In genomic region chr1:138846131-138846530, GRCm38 (mm10) we compare ENCODE assay signal across 13 mouse cellular contexts. TPM values are rescaled to one million over a fixed set of nuclear protein-coding genes. Genes with fewer than 3 reads are reported as not detected.
DNase-seq lines count a peak whose midpoint lies in the region; ATAC-seq and TF ChIP-seq lines count a peak whose summit lies in the region.
"Had no signal": no experiment of that assay in that cellular context is flagged by ENCODE, and none has a peak within 500 bp of the region (broad histone marks: within the 10 kb centered on the region; RNA-seq: fewer than 3 reads in every experiment).

No protein-coding gene starts in this region.

- WGBS in hindbrain, embryonic 13.5 days = 3% methylated on average over 12 of the region's 12 CpGs
- 2% methylated on average over 12 of the region's 12 CpGs for WGBS in midbrain, embryonic 12.5 days

- peak overlapping the region; percentile 43 for H3K9ac ChIP-seq in hindbrain, embryonic 13.5 days
- H3K9ac ChIP-seq in midbrain, embryonic 12.5 days (replicated peaks) = peak overlapping the region; percentile 52
- H3K9ac ChIP-seq: embryonic facial prominence, embryonic 13.5 days had no signal

- H3K4me2 ChIP-seq in hindbrain, embryonic 13.5 days = peak overlapping the region; percentile 26
- peak overlapping the region; percentile 65 for H3K4me2 ChIP-seq in midbrain, embryonic 12.5 days (replicated peaks)
- H3K4me2 ChIP-seq: embryonic facial prominence, embryonic 13.5 days had no signal

- ATAC-seq in hindbrain, embryonic 13.5 days (ENCODE audit: low FRiP score) = no peak
- no peak for ATAC-seq in midbrain, embryonic 12.5 days (ENCODE audit: low FRiP score, low read depth)

- peaks cover 90% of the 10 kb centered on the region for H3K27me3 ChIP-seq in hindbrain, embryonic 13.5 days
- H3K27me3 ChIP-seq in midbrain, embryonic 12.5 days = peaks cover 80% of the 10 kb centered on the region

- no peak overlapping the region for H3K27ac ChIP-seq in layer of hippocampus, adult 2 months
- H3K27ac ChIP-seq in hindbrain, embryonic 13.5 days = peak overlapping the region; percentile 55
- peak overlapping the region; percentile 76 for H3K27ac ChIP-seq in midbrain, embryonic 12.5 days (replicated peaks)
- H3K27ac ChIP-seq: embryonic facial prominence, embryonic 13.5 days had no signal

- H3K9me3 ChIP-seq in hindbrain, embryonic 13.5 days = no peaks in the 10 kb centered on the region
- no peaks in the 10 kb centered on the region for H3K9me3 ChIP-seq in midbrain, embryonic 12.5 days
- H3K9me3 ChIP-seq: embryonic facial prominence, embryonic 13.5 days had no signal

- peaks cover 36% of the 10 kb centered on the region for H3K4me1 ChIP-seq in hindbrain, embryonic 13.5 days (replicated peaks)
- peaks cover 42% of the 10 kb centered on the region for H3K4me1 ChIP-seq in midbrain, embryonic 12.5 days

- DNase-seq in layer of hippocampus, adult 2 months (ENCODE audit: low spot score in 2 of 2) = no peak
- no peak for DNase-seq in layer of hippocampus, adult 8-10 months (ENCODE audit: low spot score in 2 of 2)
- peak; percentile 25 to 52 for DNase-seq in thymus, postnatal 36 days
- DNase-seq in cerebellum, postnatal 10 days = no peak
- no peak for DNase-seq in adrenal gland, adult 18-20 months (ENCODE audit: low spot score in 2 of 2)
- no peak for DNase-seq in layer of hippocampus, postnatal 36 days
- DNase-seq: adrenal gland, postnatal 10 days; gastrocnemius, postnatal 36 days; heart, postnatal 36 days; kidney, postnatal 36 days had no signal

- peaks cover 4% of the 10 kb centered on the region for H3K36me3 ChIP-seq in hindbrain, embryonic 13.5 days
- H3K36me3 ChIP-seq in midbrain, embryonic 12.5 days = no peaks in the 10 kb centered on the region

- peak overlapping the region; percentile 33; the same call in 1 of the 2 replicates for H3K4me3 ChIP-seq in layer of hippocampus, adult 2 months
- peak overlapping the region; percentile 34 for H3K4me3 ChIP-seq in hindbrain, embryonic 13.5 days
- peak overlapping the region; percentile 60 for H3K4me3 ChIP-seq in midbrain, embryonic 12.5 days
- H3K4me3 ChIP-seq: embryonic facial prominence, embryonic 13.5 days had no signal

- TF ChIP-seq CTCF in layer of hippocampus, adult 2 months (conservative IDR thresholded peaks at IDR 0.05) = no peak

RNA-seq across cellular contexts. Expression of gene Lhx9, which starts 2.2 kb away (rescaled TPM):
- total RNA-seq in layer of hippocampus, adult 2 months (2021) = 10 to 100 TPM; 16.5 to 17.4 TPM
- 10 to 100 TPM; 11.9 to 16.6 (median 14.6) TPM for total RNA-seq in layer of hippocampus, adult 8-10 months (2022)
- 20.5 and 26.4 TPM in 2 replicates for polyA plus RNA-seq in hindbrain, embryonic 13.5 days (2015; fragmentation: Nextera tagmentation; extraction: Ambion mirVana)
- 89.4 and 106 TPM in 2 replicates for polyA plus RNA-seq in midbrain, embryonic 12.5 days (2016; fragmentation: Nextera tagmentation; extraction: Ambion mirVana)
- not detected for total RNA-seq in adrenal gland, adult 18-20 months (2021)
- total RNA-seq in layer of hippocampus, postnatal 36 days (2021) = 10 to 100 TPM; 14.8 to 15.0 TPM
- total RNA-seq: gastrocnemius, postnatal 36 days; heart, postnatal 36 days had no signal

RNA-seq across cellular contexts. Expression of gene 2310009B15Rik, which starts 10.5 kb away (rescaled TPM):
- total RNA-seq in layer of hippocampus, adult 2 months (2021) = 10 to 100 TPM; 23.1 to 24.7 TPM
- 10 to 100 TPM; 21.3 to 24.4 (median 22.3) TPM for total RNA-seq in layer of hippocampus, adult 8-10 months (2022)
- polyA plus RNA-seq in hindbrain, embryonic 13.5 days (2015; fragmentation: Nextera tagmentation; extraction: Ambion mirVana) = 35.4 and 37.1 TPM in 2 replicates
- polyA plus RNA-seq in midbrain, embryonic 12.5 days (2016; fragmentation: Nextera tagmentation; extraction: Ambion mirVana) = 65.1 and 66.6 TPM in 2 replicates
- 10 to 100 TPM; 17.8 to 19.0 TPM for total RNA-seq in adrenal gland, adult 18-20 months (2021)
- total RNA-seq in layer of hippocampus, postnatal 36 days (2021) = 10 to 100 TPM; 22.6 to 22.9 TPM

Comparison
In these comparisons a context has a peak if more than half of its experiments do, and no peak if none do; other contexts are left out.
1. DNase-seq: peak in thymus, postnatal 36 days (2 of 2); none in layer of hippocampus, adult 2 months (0 of 2), layer of hippocampus, adult 8-10 months (0 of 2), cerebellum, postnatal 10 days (0 of 2), adrenal gland, adult 18-20 months (0 of 2) and layer of hippocampus, postnatal 36 days (0 of 2).
2. RNA of gene Lhx9, which starts 2.2 kb away (total RNA-seq): 16.5 to 17.4 TPM in layer of hippocampus, adult 2 months, 11.9 to 16.6 TPM in layer of hippocampus, adult 8-10 months and 14.8 to 15.0 TPM in layer of hippocampus, postnatal 36 days; not detected in adrenal gland, adult 18-20 months; every median in the first group is over 10 times any median in the second.
3. Peak in every context shown above with its lines, with median percentiles within 50 percentile points of each other: H3K4me3 ChIP-seq.